Mouse (Mus musculus) left cerebral cortex, postnatal 4 days (tissue): Measurements from ENCODE around the gene Cdkal1. TPM values are rescaled to one million over a fixed set of nuclear protein-coding genes. Genes with fewer than 3 reads are reported as not detected.

Experiments used
- DNase-seq: peaks from one replicate; pipeline ENCODE4 v3.0.0-alpha.2; 2022
- intact Hi-C: fragments of 180-260 bp; cut with DNase I; formaldehyde crosslinking; loops from one replicate; pipeline ENCODE4 v1.15.1; 2025
- total RNA-seq, 2 experiments: library from RNA; stranded (reverse); gene quantifications; 2 replicates each; pipeline ENCODE4 v1.2.3; 2021

The Cdkal1 gene
- total RNA-seq, 2 experiments from 2014 or later = 18.8 to 22.1 TPM

- intact Hi-C loops = no loop called here
- no peak for DNase-seq
Measured at GRCm38 (mm10) chr13:29317703-29318102, 537.8 kb downstream of the Cdkal1 start.

- intact Hi-C loops = no loop called here
- no peak for DNase-seq
Measured at GRCm38 (mm10) chr13:29316271-29316670, 539.2 kb downstream of the Cdkal1 start.

GRCm38 (mm10) chr13:29312026-29312425 is 543.4 kb downstream of the Cdkal1 start:
- no peak for DNase-seq
- intact Hi-C loops = no loop called here

- intact Hi-C loops = no loop called here
- DNase-seq = no peak
Measured at GRCm38 (mm10) chr13:29307420-29307819, 548.1 kb downstream of the Cdkal1 start.

- no peak for DNase-seq
- intact Hi-C loops = no loop called here
Measured at GRCm38 (mm10) chr13:29292608-29293240, 562.8 kb downstream of the Cdkal1 start.

- no peak for DNase-seq
Measured at GRCm38 (mm10) chr13:29290569-29290968, 564.9 kb downstream of the Cdkal1 start.

GRCm38 (mm10) chr13:29285058-29285457 is 570.4 kb downstream of the Cdkal1 start:
- no peak for DNase-seq
- intact Hi-C loops = no loop called here

More at GRCm38 (mm10) chr13:29290569-29290968, 564.9 kb downstream of the Cdkal1 start:
- intact Hi-C loops = no loop called here

- intact Hi-C loops = no loop called here
- DNase-seq = no peak
Measured at GRCm38 (mm10) chr13:29281556-29281955, 573.9 kb downstream of the Cdkal1 start.

- intact Hi-C loops = no loop called here
- no peak for DNase-seq
Measured at GRCm38 (mm10) chr13:29278156-29278555, 577.3 kb downstream of the Cdkal1 start.

- peak; percentile 84 for DNase-seq
- intact Hi-C loops = no loop called here
Measured at GRCm38 (mm10) chr13:29274296-29274695, 581.2 kb downstream of the Cdkal1 start.

- intact Hi-C loops = no loop called here
- peak; percentile 59 for DNase-seq
Measured at GRCm38 (mm10) chr13:29273693-29274221, 581.7 kb downstream of the Cdkal1 start.

GRCm38 (mm10) chr13:29271451-29271850 is 584.0 kb downstream of the Cdkal1 start:
- peak; percentile 44 for DNase-seq
- intact Hi-C loops = no loop called here

- no peak for DNase-seq
- intact Hi-C loops = no loop called here
Measured at GRCm38 (mm10) chr13:29264015-29264711, 591.3 kb downstream of the Cdkal1 start.

GRCm38 (mm10) chr13:29262164-29262563 is 593.3 kb downstream of the Cdkal1 start:
- intact Hi-C loops = no loop called here
- no peak for DNase-seq

- intact Hi-C loops = no loop called here
- no peak for DNase-seq
Measured at GRCm38 (mm10) chr13:29248535-29248934, 606.9 kb downstream of the Cdkal1 start.

GRCm38 (mm10) chr13:29247800-29248199 is 607.7 kb downstream of the Cdkal1 start:
- no peak for DNase-seq
- intact Hi-C loops = no loop called here

GRCm38 (mm10) chr13:29235065-29235464 is 620.4 kb downstream of the Cdkal1 start:
- intact Hi-C loops = no loop called here
- no peak for DNase-seq

- intact Hi-C loops = no loop called here
- DNase-seq = no peak
Measured at GRCm38 (mm10) chr13:29234442-29234841, 621.0 kb downstream of the Cdkal1 start.

GRCm38 (mm10) chr13:29233970-29234369 is 621.5 kb downstream of the Cdkal1 start:
- intact Hi-C loops = no loop called here
- no peak for DNase-seq

- DNase-seq = peak; percentile 18
- intact Hi-C loops = no loop called here
Measured at GRCm38 (mm10) chr13:29232681-29233080, 622.8 kb downstream of the Cdkal1 start.

GRCm38 (mm10) chr13:29224815-29225214 is 630.7 kb downstream of the Cdkal1 start:
- intact Hi-C loops = no loop called here
- no peak for DNase-seq

GRCm38 (mm10) chr13:29222261-29222838 is 633.1 kb downstream of the Cdkal1 start:
- DNase-seq = peak; percentile 66
- intact Hi-C loops = no loop called here
